Mouse (Mus musculus) spleen, postnatal 14 days (tissue): ENCODE results near the gene Atad3a.
"Not testable (repeated sequence)": the region's sequence is repeated elsewhere in the genome, so short reads cannot be mapped to it uniquely, and the experiment has no call there.

Source experiments
- DNase-seq, 2 experiments: peaks; one replicate each; pipeline ENCODE4 v3.0.0; 2021 to 2022; ENCODE audit warnings: low spot score in 2 of 2

Gene Atad3a

DNA sequence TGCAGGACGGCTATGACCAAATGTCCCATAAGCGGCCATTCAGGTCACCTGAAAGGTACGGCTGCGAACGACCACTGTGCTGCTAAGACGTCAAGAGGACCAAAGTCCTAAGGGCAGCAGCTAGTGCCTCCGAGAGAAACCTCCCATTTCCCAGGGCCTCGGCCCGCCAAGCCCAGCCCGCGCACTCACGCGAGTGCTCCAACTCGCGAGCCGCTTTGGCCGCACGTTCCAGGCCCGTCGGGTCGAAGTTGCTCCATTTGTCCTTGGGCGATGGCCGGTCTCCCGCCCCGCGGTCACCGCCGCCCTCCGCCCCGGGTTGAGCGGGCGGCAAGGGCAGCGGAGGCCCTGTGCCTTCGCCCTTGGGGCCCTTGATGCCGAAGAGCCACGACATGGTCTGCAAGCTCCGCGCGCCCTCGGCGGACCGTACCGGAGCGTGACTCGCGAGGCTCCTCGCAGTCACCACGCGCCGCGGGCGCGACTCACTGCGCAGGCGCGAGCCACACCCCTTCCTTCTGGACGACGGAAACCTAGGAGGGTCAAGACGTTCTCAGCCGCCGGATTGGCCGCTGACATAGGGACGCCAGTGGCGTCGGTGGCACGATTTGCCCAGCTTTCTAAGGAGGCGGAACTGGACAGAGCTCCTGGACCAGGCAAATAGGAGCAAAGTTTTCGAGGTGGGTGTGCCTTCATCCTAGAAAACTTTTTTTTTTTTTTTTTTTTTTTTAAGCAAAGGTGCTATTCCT, at the start of gene Atad3a:
Gene Atad3a (minus strand): TSS at position 481 of the 743 bp plus-strand sequence.
- peak; percentile 94 to 96 for DNase-seq

DNA sequence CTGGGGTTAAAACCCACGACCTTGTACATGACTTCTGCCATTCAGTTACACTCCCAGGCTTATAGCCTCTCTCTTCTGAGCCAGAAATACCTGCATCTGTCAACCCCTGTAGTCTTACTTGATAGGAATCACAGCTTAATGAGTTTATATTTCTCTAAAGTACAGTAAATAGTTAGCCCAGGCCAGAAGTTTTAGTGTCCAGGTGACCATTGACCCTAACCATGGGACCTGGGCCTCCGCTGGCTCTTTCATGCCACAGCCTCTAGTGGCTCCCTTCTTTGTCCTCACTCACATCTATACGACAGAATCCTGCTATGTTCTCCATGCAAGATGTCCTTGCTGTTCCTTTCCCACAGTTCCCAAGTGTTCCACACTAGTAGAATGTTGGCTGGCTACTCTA, 46.9 kb upstream of the Atad3a start:
- DNase-seq = no peak

DNA sequence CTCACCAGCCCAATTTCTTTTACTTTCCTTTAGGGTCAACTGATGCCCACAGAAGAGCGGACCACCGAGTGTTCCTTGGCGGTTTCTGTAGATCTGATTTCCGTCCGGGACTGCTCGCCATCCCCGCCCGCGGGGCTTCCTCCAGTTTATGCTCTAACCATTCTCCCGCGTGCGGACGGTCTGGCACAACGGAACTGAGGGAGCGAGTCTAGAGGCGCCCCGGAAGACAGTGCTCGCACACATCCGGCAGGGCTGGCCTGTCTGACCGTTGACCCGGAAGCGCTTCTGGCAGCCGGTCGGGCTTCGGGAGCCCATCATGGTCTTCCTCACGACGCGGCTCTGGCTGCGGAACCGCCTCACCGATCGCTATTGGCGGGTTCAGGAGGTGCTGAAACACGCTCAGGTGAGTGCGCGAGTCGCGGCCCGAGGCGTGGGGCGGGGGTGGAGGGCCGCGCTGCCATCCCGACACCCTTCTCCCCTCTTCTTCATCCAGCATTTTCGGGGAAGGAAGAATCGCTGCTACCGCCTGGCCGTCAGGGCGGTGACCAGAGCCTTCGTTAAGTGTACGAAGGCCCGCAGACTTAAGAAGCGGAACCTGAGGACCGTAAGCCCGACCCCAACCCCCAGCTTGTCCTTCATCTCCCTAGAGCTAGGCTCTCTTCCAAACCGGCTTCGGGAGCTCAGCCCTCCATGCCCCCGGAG, 42.6 kb upstream of the Atad3a start:
- peak; percentile 94 to 96 for DNase-seq

DNA sequence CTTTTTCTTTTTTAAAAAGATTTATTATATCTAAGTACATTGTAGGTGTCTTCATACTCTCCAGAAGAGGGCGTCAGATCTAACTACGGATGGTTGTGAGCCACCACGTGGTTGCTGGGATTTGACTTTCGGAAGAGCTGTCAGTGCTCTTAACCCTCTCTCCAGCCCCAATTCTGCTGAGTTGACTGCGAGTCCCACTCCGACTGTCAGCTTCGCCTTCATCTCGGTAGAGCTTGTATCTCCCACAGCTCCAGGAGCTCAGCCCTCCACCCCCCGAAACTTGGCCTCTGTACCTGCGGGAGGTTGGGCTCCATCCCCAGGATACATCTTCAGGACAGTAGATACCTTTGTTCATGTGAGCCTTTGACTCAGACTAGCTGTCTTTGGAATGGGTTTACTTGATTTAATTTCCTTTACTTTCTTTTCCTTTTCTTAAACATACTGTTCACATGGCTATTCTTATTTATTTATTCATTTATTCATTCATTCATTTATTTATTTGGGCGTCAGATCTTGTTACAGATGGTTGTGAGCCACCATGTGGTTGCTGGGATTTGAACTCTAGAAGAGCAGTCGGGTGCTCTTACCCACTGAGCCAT, 41.9 kb upstream of the Atad3a start, which contains the start of gene Mrpl20:
Gene Mrpl20 (plus strand): TSS at position 138 of the 599 bp plus-strand sequence.
- no peak for DNase-seq

DNA sequence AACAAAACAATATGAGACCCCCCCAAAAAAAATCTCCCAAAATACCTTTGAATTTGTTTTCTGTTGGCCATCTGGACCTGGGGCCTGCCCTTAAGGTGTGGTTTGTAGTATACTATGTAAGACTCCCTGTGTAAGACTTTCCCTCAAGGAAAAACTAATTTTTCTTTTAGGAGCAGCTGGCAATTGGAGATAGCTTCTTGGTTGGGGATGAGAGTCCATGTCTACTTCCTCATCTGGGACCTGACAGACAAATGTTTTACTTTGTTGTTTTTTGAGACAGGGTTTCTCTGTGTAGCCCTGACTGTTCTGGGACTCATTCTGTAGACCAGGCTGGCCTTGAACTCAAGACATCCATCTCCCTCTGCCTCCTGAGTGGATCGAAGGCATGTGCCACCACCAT, 41.2 kb upstream of the Atad3a start:
- no peak for DNase-seq

DNA sequence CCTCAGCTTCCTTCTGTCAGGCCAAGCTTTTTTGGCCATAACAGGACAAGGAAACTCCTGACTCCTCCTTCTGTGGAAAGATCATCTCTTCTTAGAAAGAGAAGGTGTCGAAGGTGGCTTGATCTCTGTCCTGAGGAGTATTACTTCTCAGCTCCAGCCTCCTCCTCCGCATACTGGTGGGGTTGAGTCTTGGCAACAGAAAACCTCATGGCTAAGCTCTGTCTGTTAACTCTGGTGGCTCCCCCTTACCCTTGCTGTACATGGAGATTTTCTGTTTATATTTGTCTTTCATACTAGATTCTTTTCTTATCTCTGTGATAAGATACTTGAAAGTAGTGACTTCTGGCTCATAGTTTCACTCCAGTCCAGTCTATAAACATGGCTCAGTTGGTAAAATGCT, 32.8 kb upstream of the Atad3a start:
- DNase-seq = no peak

DNA sequence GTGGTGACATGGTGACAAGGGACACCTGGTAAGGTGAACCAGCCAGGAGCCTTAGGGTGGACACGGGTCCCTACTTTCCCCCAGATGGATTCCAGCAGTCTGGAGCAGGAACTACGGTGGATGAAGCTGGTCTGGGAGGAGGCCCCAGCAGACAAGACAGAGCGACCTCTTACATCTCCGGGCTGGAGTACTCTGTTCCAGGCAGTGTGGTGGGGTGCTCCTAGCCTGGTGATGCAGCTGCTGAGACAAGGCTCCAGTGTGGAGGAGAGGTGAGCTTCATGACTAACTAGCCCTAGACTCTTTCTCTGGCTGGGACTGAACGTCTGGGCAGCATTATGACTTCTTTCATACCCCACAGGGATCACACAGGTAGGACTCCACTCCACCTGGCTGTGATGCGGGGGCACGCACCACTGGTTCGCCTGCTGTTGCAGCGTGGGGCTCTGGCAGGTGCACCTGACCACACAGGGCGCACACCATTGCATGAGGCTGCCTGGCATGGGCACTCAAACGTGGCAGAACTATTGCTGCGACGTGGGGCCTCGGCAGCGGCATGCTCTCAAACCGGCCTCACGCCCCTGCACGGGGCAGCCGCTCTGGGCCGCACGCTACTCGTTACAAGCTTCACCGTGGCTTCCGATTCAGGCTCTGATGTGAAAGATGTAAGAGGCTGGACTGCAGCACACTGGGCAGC, 30.5 kb upstream of the Atad3a start:
- DNase-seq = no peak

DNA sequence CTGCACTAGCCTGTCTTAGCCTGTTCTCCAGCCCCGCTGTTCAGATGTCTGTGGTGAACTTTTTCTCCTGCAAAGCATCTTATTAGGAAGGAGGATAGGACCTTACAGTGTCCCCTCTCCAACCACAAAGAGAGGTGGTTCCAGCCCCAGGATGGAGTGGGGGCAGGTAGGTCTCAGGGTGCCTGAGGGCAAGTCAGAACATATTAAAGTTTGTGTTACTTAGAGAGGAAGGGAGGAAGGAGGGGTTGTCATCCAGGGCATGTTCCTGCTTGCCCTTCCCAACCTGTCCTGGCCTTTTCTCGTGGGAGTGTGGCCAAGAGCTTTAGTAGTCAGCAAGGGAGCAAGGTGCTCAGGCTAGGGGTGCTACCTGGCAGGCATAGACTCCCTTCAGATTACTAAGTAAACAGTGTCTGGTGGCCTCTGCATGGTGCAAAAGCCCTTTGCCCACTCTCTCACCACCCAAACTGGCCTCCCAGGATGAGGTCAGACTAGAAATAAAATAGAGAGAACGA, 29.8 kb upstream of the Atad3a start:
- no peak for DNase-seq

DNA sequence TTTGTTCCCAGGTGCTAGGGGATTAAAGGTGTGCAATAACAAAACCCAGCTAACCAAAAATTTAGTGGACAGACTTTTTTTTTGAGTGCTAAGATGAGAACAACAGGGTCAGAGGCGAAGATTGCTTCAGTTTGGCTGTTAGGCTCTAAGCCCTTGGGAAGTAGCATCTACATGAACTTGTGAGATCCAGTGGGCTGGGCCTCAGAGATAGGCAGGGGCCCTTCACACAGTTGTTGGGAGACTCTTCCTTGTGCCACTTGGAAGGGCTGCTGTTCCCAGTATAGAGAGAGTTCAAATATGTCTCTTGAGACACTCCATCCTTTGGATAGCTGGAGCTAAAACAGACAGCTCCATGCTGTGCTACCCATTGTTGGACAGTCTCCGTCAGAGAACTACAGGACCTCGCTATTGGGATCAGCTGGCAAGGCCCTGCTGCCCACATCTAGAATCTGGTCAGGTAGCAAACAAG, 29.2 kb upstream of the Atad3a start, which contains the start of gene Ankrd65:
Gene Ankrd65 (plus strand): TSS at position 419 of the 469 bp plus-strand sequence.
- no peak for DNase-seq

DNA sequence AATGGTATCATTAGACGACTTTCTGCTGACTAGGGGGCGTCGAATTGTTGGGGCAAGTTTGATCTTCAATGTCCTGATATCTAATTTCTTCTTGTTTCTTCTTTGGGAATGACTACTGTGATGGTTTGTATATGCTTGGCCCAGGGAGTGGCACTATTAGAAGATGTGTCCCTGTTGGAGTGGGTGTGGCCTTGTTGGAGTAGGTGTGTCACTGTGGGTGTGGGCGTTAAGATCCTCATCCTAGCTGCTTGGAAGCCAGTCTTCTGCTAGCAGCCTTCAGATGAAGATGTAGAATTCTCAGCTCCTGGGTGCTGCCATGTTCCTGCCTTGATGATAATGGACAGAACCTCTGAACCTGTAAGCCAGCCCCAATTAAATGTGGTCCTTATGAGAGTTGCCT, 27.9 kb upstream of the Atad3a start:
- not testable (repeated sequence) for DNase-seq

DNA sequence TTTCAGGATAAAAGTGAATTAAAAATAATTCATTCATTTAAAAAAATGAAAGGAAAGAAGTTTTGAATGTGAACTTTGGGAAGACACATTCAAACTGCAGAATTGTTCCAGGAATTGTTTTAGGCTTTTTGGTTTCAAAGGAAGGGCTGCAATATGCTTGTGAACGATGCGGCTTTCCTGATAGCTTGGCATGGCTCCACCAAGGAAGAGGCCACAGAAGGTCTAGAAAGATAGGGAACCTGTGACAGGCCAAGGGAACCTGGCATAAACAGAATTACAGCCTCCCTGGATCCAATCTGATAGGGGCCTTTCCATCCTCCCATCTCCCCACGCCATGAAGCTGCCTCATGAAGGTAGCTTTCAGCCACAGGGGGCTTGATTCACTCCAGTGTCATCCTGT, 27.4 kb upstream of the Atad3a start:
- peak in 1 of 2 experiments; percentile 47 for DNase-seq

DNA sequence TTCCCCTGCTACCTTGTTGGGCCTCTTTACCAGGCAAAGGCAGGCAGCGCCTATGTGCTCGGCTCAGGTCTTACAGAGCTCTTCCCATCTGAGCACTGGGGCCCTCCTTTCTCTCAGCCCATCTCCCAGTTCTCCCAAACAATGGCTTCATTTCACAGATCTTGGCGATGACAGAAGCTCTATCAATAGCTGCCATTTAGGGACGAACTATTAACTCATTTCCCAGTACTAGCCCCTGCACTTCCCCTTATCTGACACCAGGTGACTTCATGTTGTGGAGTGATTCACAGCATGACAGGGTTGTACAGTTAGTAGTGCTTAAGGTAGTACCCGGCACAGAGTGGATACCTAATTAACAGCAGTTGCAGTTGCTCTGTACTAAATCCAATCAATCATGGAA, 24.9 kb upstream of the Atad3a start, which contains the start of gene Tmem88b:
Gene Tmem88b (minus strand): TSS at position 56 of the 400 bp plus-strand sequence.
- no peak for DNase-seq

DNA sequence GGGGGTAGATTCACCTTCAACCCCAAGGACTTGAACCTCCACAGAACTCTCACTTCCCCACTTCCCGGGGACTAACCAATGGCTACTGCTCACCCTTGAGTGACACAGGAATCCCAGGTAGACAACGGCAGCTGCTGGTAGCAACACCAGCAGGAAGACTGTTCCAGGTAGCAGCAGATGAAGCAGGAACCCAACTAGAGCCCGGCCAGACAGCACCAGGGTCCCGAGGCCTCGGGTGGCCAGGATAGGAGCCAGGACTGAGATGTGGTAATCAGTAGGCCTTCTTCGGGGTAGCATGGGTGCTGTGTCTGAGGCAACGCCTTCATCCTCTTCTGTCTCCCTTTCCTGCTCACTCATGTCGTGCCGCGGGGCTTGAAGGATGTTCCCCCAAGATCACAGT, 24.4 kb upstream of the Atad3a start:
- DNase-seq = no peak

DNA sequence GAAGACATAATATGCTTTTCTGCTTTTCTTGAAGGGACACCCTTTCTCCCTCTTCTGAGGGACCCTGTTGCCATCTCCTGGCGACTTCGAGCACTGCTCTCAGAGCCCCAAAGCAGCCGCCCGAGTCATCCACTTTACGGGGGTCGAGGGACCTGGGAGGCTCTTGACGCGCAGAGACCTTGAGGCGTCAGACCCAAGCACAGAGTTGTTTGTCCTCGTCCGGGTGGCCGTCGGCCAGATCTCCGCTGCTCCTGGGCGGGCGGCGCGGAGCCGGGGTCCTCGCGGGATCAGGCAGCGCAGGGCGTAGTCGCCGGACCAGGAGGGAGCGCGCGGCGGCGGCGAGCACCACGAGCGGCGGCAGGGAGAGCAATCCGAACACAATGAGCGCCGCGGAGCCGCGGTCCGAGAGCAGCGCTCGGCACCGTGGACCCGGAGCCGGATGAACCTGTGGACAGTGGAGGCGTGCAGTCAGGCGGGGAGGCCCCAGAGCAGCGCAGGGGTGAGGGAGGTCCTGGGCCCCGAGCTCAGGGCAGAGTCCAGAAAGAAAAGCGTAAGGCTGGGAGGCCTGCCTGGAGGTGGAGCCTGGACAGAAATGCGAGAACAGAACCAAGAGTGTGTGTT, 23.3 kb upstream of the Atad3a start:
- DNase-seq = peak; percentile 55 to 72

DNA sequence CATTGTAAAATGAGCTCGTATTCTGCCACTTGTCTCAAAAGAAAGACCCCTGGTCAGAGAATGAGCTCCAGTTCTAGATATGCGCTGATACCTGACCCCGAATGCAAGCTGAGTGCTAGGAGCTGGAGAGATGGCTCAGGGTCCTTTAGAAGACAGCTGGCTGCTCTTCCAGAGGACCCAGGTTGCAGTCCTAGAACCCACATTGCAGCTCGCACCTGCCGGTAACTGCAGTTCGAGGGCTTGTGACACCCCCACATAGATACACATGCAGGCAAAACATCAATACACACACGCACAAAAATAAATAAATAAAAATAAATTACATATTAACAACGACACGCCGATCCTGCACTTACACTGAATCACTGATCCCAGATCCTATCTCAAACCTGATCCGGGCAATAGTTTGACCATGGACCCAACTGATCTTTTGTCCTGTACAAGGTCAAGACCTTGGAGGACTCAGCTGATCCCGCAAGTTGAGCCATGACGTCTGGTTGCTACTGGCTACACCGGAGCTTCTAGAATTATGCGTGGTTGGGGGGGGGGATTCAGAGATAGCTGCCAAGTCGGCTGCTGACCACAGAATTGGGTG, 22.7 kb upstream of the Atad3a start:
- no peak for DNase-seq

DNA sequence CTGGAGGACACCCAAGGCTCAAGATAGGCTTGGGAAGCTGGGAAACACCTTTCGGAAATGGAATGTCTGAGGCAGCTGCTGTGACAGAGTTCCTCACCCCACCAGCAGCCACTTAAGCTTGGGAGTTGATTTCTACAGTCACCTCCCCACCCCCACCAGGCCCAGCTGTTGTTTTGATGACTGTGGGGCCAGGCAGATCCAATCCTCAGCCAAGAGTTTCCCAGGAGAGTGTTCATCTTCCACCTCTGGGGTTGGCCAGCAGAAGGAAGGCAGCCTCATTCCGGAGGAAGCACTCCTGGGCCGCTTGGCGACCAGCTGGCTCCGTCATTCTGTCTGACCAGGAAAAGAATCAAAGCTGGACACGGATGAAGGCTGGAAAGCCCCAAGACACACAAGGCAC, 20.0 kb upstream of the Atad3a start:
- DNase-seq = no peak

DNA sequence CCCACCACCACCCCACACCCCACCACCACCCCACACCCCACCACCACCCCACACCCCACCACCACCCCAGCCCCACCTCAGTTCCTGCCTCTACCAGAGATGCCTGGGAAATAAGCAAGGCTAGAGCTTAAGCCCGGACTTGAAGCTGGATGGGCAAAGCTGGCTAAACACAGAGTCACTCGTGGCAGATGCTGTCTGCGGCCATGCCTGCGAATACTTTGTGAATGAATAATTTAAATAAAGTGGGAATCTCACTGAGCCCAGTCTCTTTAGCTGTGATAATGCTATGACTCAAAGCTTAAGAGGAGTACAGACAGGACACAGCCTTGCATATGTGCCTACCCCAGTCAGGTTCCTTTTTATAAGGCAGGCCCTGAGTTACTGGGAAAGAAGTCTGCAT, 18.6 kb upstream of the Atad3a start:
- no peak for DNase-seq

DNA sequence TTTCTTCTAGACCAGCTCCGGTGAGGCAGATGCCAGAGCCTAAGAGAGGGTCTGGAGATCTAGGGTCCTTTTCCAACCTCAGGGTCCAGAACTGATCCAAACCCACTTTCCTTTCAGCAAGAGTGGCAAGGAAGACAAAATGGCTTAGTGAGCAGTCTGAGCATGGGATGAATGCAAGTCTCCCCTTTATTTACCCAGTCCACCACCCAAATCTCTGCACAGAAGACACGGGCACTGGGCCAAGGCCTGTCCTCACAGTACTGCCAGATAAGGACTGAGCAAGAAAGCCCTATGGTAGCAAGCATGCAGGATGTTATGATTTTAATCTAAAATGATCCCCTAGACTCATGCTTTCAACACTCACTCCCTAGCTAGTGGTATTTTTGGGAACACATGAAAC, 16.9 kb upstream of the Atad3a start:
- DNase-seq = no peak

DNA sequence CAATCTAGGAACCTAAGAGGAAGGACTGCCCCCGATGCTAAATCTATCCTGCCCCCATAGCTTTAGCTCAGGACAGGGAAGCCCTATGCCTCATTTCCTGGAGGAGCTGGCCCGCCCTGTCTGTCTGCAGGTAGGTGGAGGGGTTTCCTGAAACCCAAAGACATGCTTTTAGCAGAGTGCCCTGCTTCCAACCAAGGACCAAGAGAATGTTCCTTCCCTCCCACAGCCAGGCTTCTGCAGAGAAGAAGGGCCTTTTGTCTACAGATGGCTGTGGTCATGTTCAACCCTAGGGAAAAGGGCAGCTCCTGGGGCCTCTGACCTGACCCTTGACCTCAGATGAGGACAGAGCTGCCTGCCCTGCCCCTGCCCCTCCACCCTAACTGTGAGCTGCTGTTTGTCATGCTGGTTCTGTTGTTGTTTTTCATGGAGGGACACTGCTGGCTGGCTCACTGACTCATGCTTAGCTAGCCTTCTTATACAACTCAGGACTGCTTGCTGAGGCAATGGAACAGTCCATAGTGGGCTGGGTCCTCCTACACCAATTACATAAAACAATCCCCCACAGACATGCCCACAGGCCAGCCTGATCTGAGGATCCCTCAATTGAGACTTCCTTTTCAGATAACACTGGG, 15.9 kb upstream of the Atad3a start:
- DNase-seq = no peak

DNA sequence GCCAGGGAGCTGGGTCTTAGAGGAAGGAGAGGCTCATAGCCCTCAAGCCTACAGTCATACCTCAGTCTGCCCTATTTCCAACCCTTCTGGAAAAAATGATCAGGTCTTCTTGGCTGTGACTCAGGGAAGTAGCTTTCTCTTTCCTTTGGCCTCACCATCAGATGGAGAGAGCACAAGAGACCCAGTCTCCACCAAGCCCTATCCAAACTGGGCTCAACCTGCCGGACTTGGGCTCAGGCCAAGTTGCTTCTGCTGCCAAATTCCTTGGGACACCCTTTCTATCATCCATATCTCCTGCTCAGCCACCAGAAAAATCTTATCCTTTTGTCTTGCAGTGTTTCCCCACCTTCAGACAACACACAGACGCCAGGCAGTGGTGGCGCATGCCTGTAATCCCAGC, 15.0 kb upstream of the Atad3a start:
- DNase-seq = no peak
